15 mouse cellular contexts compared by ENCODE assay signal in the genomic region with DNA sequence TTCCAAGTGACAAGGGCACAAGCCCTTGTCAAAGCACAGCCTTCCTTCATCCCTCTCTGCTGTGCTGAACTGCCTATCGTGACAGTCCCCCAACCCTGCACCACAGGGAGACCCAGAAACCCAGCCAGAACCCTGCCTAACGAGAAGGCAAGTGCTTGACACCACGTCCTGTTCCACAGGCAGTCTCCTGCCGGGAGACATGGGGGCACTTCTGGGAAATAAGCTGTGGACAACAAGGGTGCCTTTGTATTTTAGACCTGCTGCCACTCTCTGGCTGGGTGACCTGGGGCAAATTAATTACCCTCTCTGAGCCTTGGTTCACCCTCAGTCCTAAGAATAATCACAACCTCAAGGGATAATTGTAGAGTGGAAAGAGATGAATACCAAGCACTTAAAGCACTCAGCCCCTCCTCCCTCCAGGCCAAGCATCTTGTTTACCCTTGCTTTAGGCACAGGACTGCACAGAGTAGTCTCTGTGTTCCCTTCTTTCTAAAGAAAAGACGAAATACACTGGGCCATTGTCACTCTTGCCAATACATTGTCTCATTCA.
DNase-seq lines count a peak whose midpoint lies in the region; ATAC-seq lines count a peak whose summit lies in the region.
"Had no signal": no experiment of that assay in that cellular context is flagged by ENCODE, and none has a peak within 500 bp of the region (broad histone marks: within the 10 kb centered on the region; RNA-seq: fewer than 3 reads in every experiment).

No protein-coding gene starts in this region.

- no peaks in the 10 kb centered on the region for H3K36me3 ChIP-seq in forebrain, embryonic 11.5 days (ENCODE audit: control insufficient read depth, insufficient read depth, low read length)
- H3K36me3 ChIP-seq in midbrain, embryonic 16.5 days (ENCODE audit: control insufficient read depth, insufficient read depth, low read length) = no peaks in the 10 kb centered on the region
- H3K36me3 ChIP-seq in heart, embryonic 10.5 days = no peaks in the 10 kb centered on the region

- H3K27ac ChIP-seq in forebrain, embryonic 11.5 days (ENCODE audit: low read depth, low read length) = peak overlapping the region; percentile 65
- H3K27ac ChIP-seq in midbrain, embryonic 16.5 days (ENCODE audit: low read length) = no peak overlapping the region
- no peak overlapping the region for H3K27ac ChIP-seq in heart, embryonic 10.5 days
- H3K27ac ChIP-seq: gastrocnemius, adult 2 months; liver, embryonic 14.5 days had no signal

- 6% methylated on average over 5 of the region's 5 CpGs for WGBS in forebrain, embryonic 11.5 days
- WGBS in midbrain, embryonic 16.5 days = 25% methylated on average over 5 of the region's 5 CpGs
- WGBS in heart, embryonic 10.5 days = 43% methylated on average over 5 of the region's 5 CpGs

- peak; percentile 43 for DNase-seq in embryo, embryonic 10.5 days (ENCODE audit: low spot score)
- DNase-seq in embryo, embryonic 10 days (ENCODE audit: low spot score) = no peak
- DNase-seq in forebrain, embryonic 11.5 days (ENCODE audit: low spot score) = peak; percentile 67
- DNase-seq in layer of hippocampus, adult 9-11 months = peak; percentile 74
- DNase-seq in cerebellum, postnatal 14 days = no peak
- DNase-seq in heart, embryonic 10.5 days (ENCODE audit: low spot score) = no peak
- DNase-seq: adrenal gland, adult 8-10 months; cerebellum, postnatal 25 days; gastrocnemius, adult 2 months; heart, postnatal 14 days; kidney, postnatal 36 days; spleen, adult 18-20 months had no signal

- H3K9me3 ChIP-seq in forebrain, embryonic 11.5 days (ENCODE audit: control insufficient read depth, low read length) = no peaks in the 10 kb centered on the region
- no peaks in the 10 kb centered on the region for H3K9me3 ChIP-seq in midbrain, embryonic 16.5 days (replicated peaks; ENCODE audit: control insufficient read depth, low read length, poor library complexity, severe bottlenecking)
- H3K9me3 ChIP-seq in heart, embryonic 10.5 days = no peaks in the 10 kb centered on the region

- peaks cover 18% of the 10 kb centered on the region for H3K4me1 ChIP-seq in forebrain, embryonic 11.5 days (replicated peaks; ENCODE audit: control insufficient read depth, insufficient read depth, low read length)
- H3K4me1 ChIP-seq in midbrain, embryonic 16.5 days (ENCODE audit: control insufficient read depth, insufficient read depth, low read length) = peaks cover 5% of the 10 kb centered on the region; the same call in 1 of the 2 replicates
- H3K4me1 ChIP-seq in heart, embryonic 10.5 days = peaks cover 9% of the 10 kb centered on the region; the same call in 1 of the 2 replicates

- no peak overlapping the region for H3K4me3 ChIP-seq in forebrain, embryonic 11.5 days (ENCODE audit: low read depth, low read length)
- no peak overlapping the region for H3K4me3 ChIP-seq in midbrain, embryonic 16.5 days (ENCODE audit: low read depth, low read length)
- no peak overlapping the region for H3K4me3 ChIP-seq in heart, embryonic 10.5 days
- H3K4me3 ChIP-seq: gastrocnemius, adult 2 months had no signal

- ATAC-seq in forebrain, embryonic 11.5 days (replicated peaks; ENCODE audit: low FRiP score) = peak; percentile 83
- ATAC-seq in midbrain, embryonic 16.5 days = peak; percentile 81
- no peak for ATAC-seq in erythroblast, adult 5-6 weeks (replicated peaks; ENCODE audit: low FRiP score, poor library complexity, severe bottlenecking)

- H3K27me3 ChIP-seq in forebrain, embryonic 11.5 days (ENCODE audit: control insufficient read depth, insufficient read depth, low read length) = 0 out of 2 replicates have a peak, but pooled peaks cover 2% of the 10 kb centered on the region
- no peaks in the 10 kb centered on the region for H3K27me3 ChIP-seq in midbrain, embryonic 16.5 days (ENCODE audit: control insufficient read depth, insufficient read depth, low read depth, low read length)
- peaks cover 8% of the 10 kb centered on the region; the same call in 1 of the 2 replicates for H3K27me3 ChIP-seq in heart, embryonic 10.5 days (ENCODE audit: insufficient read depth, poor library complexity, severe bottlenecking)

- no peak overlapping the region for H3K9ac ChIP-seq in forebrain, embryonic 11.5 days (ENCODE audit: low read length)
- H3K9ac ChIP-seq in midbrain, embryonic 16.5 days (ENCODE audit: low read depth, low read length) = no peak overlapping the region
- H3K9ac ChIP-seq: liver, embryonic 14.5 days had no signal

- no peak overlapping the region for H3K4me2 ChIP-seq in forebrain, embryonic 11.5 days (ENCODE audit: low read depth, low read length, severe bottlenecking)
- H3K4me2 ChIP-seq in midbrain, embryonic 16.5 days (ENCODE audit: low read length) = no peak overlapping the region

Comparison
In these comparisons a context has a peak if more than half of its experiments do, and no peak if none do; other contexts are left out.
1. DNase-seq: peak in embryo, embryonic 10.5 days (single experiment), forebrain, embryonic 11.5 days (single experiment) and layer of hippocampus, adult 9-11 months (single experiment); none in embryo, embryonic 10 days (single experiment), cerebellum, postnatal 14 days (0 of 2) and heart, embryonic 10.5 days (single experiment).